Mouse (Mus musculus) testis, postnatal 14 days (tissue): ENCODE measurements at regions not wholly inside any gene's neighbourhood (a gene's known extent, or its start where the extent isn't known, plus 50 kb on each side); places are given as distances from the start of the nearest gene placed in this dataset.

Experiments
- DNase-seq: peaks from one replicate; pipeline ENCODE4 v3.0.0; 2021; ENCODE audit warnings: low spot score

- DNase-seq: no peak
Observed at GRCm38 (mm10) chr10:17366042-17366740, 356.8 kb upstream of the Cited2 start.

GRCm38 (mm10) chr10:17367026-17367425, 356.0 kb upstream of the Cited2 start:
- peak; percentile 18 for DNase-seq

GRCm38 (mm10) chr10:17367430-17367829, 355.6 kb upstream of the Cited2 start:
- no peak for DNase-seq

GRCm38 (mm10) chr10:17368636-17369035, 354.4 kb upstream of the Cited2 start:
- DNase-seq: no peak

GRCm38 (mm10) chr10:17372905-17373304, 350.1 kb upstream of the Cited2 start:
- no peak for DNase-seq

GRCm38 (mm10) chr10:17374047-17374446, 349.0 kb upstream of the Cited2 start:
- no peak for DNase-seq

GRCm38 (mm10) chr10:17382990-17383389, 340.0 kb upstream of the Cited2 start:
- DNase-seq: no peak

- peak; percentile 6 for DNase-seq
Observed at GRCm38 (mm10) chr10:17385181-17385580, 337.8 kb upstream of the Cited2 start.

GRCm38 (mm10) chr10:17387296-17387695, 335.7 kb upstream of the Cited2 start:
- no peak for DNase-seq

GRCm38 (mm10) chr10:17395495-17396224, 327.4 kb upstream of the Cited2 start:
- no peak for DNase-seq

- no peak for DNase-seq
Observed at GRCm38 (mm10) chr10:17403899-17404298, 319.1 kb upstream of the Cited2 start.

- DNase-seq: no peak
Observed at GRCm38 (mm10) chr10:17407854-17408606, 315.0 kb upstream of the Cited2 start.

GRCm38 (mm10) chr10:17408781-17409180, 314.2 kb upstream of the Cited2 start:
- DNase-seq: no peak

- DNase-seq: peak; percentile 42
Observed at GRCm38 (mm10) chr10:17411300-17411987, 311.6 kb upstream of the Cited2 start.

- DNase-seq: no peak
Observed at GRCm38 (mm10) chr10:17415112-17415511, 307.9 kb upstream of the Cited2 start.

- DNase-seq: no peak
Observed at GRCm38 (mm10) chr10:17416121-17416520, 306.9 kb upstream of the Cited2 start.

GRCm38 (mm10) chr10:17417394-17417793, 305.6 kb upstream of the Cited2 start:
- no peak for DNase-seq

- DNase-seq: no peak
Observed at GRCm38 (mm10) chr10:17418227-17418685, 304.8 kb upstream of the Cited2 start.

- DNase-seq: no peak
Observed at GRCm38 (mm10) chr10:17423584-17424278, 299.3 kb upstream of the Cited2 start.

- no peak for DNase-seq
Observed at GRCm38 (mm10) chr10:17426197-17426596, 296.8 kb upstream of the Cited2 start.

GRCm38 (mm10) chr10:17427316-17427715, 295.7 kb upstream of the Cited2 start:
- no peak for DNase-seq
